Mouse (Mus musculus) spleen, postnatal 36 days (tissue): ENCODE data around the gene Elmo1.

Experiments
- DNase-seq, 2 experiments: peaks; one replicate each; pipeline ENCODE4 v3.0.0; 2022; ENCODE audit warnings: low spot score in 2 of 2, mixed read lengths in 1 of 2

The Elmo1 gene

DNA sequence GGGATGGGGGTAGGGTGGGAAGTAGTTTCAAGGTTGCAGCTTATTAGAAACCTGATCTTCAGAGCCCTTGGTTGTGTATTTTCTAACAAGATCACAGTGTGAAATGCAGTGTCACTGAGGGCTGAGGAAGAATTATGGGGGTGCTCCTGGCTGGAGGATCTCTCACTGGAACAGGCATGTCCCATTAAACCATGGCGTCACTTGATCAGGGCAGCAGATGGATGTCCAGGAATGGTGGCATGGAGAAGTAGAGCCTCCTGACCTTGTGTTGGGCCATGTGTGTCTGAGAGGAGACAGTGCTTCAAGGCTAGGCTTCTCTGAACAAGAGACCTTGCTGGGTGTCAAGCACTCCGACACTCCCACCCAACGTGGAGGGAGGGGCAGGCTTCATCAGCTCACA lies 431.1 kb downstream of the Elmo1 start:
- no peak for DNase-seq

DNA sequence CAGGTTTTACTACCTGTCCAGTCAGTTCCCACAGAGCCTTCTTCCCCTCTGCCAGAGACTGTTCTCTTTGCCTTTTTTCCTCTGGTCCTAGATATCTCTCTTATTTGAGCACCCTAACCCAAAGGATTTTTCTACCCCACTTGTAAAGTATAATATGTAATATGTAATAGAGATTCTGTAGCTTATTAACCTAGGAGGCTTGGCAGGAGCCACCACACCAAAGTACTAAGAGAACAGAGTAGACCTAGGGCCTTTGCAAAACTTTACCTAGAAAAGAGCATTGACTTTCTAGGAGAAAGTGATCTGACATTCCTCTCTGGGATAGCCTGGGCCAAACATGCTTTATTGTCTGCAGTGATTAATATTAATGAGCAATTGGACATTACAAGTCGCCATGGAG lies 433.3 kb downstream of the Elmo1 start:
- no peak for DNase-seq

DNA sequence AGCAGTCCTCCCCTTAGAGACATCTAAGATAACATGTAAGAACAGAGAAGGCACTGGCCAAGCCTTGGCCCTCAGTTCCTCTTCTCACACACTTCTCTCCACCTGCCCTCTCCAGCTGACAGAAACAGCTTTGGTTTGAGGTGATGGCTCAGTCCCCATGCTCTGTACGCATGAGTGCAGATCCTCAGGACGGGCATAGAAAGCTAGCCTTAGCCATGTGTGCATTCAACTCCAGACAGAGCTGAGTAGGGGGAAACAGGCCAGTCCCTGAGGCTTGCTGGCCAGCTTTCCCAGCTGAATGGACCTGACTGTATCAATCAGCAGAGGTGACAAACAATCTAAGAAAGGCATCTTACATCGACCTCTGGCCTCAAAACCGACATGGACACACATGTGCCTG lies 435.4 kb downstream of the Elmo1 start:
- DNase-seq, result peak; percentile 16 to 24

DNA sequence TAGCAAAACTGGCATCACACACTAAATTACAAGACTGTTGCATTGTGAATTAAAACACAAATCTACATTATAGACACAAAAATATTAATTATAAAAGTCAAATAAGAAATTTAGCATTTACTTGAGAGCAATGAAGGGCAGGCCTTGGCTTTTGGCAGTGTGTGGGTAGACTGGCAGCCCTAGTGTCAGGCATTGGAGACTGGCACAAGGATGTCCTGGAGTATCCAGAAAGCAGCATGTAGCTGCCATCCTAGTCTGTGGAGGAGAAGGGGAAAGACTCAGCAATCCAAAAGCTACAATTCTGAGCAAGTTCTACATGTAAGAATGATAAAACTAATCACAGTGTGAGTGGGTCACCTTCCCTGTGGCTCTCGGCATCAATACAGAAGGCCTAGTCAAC lies 446.7 kb downstream of the Elmo1 start:
- no peak for DNase-seq

DNA sequence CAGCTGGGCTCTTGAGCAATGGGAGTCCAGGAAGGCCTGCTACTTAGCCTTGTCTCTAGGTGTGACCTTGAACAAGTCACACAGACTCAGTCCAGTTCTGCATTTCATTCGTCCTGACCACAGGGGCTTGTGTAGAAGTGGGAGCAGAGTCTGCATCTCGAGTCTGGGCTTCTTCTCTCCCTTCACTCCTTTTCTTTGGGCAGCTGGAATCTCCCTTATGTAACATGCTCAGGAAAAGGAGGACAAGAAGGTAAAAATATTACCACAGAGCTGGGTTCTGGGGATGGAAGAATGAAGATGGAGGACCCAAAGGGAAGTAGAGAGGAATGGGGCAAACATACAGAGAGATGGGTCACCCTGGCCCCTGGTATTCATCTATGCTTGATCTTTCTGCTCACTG lies 447.1 kb downstream of the Elmo1 start:
- no peak for DNase-seq

DNA sequence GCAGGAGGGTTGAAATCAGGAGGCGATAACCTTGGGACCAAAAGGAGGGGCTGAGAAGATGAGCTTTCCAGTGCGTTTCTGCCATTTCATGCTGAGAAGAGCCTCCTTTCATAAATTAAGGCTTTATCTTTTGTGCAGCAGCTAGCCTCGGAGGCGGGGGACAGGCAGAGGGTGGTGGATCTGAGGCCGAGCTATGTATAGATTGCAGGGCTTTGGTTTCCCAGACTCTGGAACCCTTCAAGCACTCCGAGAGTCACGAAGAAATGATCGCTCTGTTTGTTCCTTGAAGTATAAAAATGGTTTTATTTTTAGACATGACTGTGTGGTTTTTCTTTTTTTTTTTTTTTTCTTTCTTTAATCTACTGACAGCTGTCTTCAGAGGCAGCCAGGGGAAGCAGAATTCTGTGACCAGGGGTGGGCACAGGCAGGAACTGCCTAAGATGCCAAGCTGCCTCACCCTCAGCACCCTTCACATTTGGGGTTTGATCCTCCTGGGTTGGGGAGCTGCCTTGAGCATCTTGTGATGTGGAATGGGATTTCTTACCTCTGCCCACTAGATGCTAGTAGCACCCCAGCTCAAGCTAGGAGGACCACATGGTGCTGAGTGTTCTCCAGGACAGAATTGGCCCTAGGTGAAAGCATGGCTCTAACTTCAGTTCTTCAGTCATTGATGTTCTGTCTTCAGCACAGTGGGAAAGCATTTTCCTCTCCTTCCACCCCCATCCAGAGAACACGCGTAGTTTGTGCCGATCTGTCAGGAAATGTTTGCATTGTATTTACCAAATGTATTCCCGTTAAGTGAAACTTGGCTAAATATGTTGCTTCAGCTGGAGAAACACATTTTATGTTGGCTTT lies 448.0 kb downstream of the Elmo1 start:
- no peak for DNase-seq

- no peak for DNase-seq
Observed at GRCm38 (mm10) chr13:20539631-20540030, 449.2 kb downstream of the Elmo1 start.

GRCm38 (mm10) chr13:20546568-20547204 lies 456.3 kb downstream of the Elmo1 start:
- no peak for DNase-seq

DNA sequence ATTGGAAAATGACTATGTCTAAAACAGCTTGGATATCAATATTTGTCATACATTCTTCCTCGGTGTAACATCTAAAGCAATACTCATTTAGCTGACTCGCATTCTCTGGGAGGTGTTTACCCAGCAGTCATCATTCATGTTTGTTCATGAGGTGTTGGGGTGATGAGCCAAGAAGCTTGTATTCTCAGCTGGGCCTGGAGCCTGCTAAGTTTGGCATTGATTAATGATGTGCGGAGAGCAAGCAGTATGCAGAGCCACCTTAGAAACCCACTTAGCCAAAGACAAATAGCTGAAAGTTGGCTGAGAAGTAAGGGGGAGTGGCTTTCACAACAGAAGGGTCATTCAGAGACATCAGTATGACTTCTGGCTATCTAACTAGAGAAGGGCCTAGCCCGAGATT lies 459.6 kb downstream of the Elmo1 start:
- no peak for DNase-seq

GRCm38 (mm10) chr13:20551559-20551958 lies 461.2 kb downstream of the Elmo1 start:
- no peak for DNase-seq

- DNase-seq, result no peak
Observed at GRCm38 (mm10) chr13:20555853-20556452, 465.6 kb downstream of the Elmo1 start.

DNA sequence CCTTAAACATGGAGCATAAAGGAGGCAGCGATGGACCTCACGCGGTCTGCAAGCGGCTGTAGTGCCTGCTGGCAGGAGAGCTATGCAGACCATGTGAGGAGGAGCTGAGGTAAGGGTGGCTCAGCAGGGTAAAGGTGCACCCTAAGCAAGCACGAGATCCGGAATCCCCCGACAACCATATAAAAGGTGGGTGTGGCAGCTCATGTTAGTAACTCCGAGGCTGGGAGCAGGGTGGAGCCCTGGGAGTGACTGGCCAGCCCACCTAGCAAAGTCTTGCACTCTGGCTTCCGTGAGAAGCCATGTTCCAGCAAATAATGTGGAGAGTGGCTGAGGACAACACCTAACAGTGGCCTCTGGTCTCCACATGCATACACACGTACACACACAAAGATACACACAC lies 466.3 kb downstream of the Elmo1 start:
- no peak for DNase-seq

- no peak for DNase-seq
Observed at GRCm38 (mm10) chr13:20557156-20557555, 466.8 kb downstream of the Elmo1 start.

DNA sequence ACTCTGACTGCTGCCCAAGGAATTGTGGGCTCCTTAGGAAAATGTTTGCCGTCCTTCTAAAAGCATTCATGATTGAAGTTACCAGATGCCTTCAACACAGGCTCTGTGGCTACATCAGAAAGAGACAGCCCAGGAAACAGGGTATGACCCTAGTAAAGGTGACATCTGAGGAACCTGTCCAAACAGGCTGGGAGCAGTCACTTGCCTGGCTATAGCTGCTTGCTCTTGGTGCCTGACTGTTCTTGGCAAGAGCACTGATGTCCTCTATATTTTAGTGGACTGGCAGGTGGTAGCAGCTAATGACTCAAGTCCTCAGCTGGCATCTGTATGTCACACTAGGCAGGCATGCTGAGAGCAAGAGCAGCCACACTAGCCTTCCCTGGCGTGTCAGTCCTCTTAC lies 468.0 kb downstream of the Elmo1 start:
- no peak for DNase-seq

DNA sequence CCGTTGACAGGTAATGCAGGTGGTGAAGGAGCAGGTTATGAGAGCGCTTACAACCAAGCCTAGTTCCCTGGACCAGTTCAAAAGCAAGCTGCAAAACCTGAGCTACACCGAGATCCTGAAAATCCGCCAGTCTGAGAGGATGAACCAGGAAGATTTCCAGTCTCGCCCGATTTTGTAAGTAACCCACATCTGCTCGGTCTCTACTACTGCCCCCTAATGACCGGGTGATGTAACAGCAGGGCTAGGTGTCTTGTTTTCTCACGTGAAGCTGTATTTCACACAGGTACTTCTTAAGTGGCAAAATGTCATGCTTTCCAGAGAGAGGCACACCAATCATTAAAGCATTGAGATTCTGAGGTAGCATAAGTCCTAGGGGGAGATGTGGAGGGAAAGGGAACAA lies 474.0 kb downstream of the Elmo1 start:
- DNase-seq, result no peak

DNA sequence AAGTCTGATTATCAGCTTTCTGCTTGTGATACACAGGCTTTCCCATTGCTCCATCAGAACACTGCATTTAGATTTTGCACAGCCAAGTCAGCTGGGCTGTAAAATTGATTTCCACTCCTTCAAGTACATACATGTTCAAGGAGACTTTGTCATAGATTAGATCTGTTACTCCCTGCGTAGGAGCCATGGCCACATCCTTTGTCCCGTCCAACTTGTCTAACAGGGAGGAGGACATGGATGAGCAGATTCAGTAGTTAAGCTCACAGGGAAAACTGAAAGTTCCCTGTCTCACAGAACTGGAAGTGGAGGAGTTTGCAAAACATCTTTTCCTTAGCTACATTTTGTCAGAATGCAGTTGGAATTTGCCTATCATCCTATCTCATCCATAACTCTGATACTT lies 484.8 kb downstream of the Elmo1 start:
- no peak for DNase-seq

DNA sequence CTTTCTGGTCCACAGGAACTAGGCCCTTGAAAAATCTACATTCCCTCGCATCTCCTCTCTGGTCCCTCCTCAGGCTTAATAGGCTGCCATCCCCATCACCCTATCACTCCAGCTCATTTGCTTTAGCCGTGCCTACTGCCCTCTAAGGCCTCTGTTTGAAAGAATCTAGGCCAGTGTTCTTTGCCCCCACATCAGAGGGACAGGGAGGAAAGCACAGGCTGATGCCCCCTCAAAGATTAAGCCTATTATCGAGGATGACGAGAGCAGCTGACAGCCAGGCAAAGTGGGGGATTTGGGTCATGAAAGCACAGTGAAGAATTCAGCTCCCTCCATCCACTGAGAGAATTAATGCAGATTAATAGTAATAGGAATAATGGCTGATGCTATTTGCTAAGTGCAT lies 495.5 kb downstream of the Elmo1 start:
- DNase-seq, result no peak

DNA sequence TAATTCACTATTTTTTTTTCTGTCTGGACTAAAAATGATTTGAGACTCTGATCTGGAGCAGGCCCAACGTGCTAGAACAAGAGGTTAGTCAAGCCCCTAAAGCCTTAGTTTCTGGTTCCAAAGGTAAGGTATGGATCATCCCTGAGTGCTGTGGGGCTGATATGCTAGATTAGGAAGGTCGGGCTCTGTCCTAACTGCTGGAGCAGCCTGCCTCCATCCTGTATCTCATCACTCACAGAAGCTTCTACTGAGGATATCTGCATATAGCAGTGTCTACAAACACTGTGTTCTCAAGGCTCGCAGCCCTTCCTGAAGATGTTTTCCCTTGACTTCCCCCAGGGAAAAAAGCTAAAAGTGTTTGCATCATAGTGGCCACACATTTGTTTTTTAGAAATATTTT lies 496.1 kb downstream of the Elmo1 start:
- DNase-seq, result no peak

DNA sequence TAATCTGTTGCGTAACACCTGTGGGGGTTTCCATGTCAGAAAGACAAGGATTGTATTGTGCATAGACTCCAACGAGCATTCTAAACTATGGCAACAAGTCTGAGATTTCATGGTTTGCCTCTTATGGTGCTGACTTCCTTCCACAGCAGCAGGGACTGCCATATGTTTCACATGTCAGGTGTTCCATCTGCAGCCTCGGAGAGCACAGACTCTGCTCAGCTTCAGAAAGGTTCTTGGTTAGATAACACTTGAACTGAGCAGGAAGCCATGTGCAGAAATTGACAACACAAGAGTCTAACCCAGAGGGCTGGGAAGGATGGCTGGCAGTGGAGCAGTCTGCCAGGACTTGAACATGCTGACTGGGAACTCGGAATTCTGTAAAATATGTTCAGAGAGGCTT lies 500.6 kb downstream of the Elmo1 start:
- no peak for DNase-seq

- DNase-seq, result no peak
Observed at GRCm38 (mm10) chr13:20597307-20597706, 506.9 kb downstream of the Elmo1 start.

DNA sequence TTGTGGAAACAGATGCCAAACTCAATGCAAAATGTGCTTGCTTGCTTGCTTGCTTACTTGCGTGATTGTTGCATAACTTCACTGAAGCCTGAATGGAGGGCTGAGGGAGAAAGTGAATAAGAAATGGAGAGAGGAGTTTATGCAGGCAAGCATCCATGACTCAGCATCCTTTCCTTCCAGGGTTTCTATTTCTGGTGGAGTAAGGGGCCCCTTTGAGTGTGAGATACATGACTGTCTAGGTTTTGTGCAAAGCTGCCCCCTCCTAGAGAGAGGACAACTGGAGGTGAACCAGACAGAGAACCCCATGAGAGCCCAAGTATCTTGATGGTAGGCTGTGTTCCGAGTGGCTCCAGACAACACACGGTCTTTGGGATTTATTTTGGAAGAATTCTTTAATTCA lies 508.2 kb downstream of the Elmo1 start:
- no peak for DNase-seq

- DNase-seq, result no peak
Observed at GRCm38 (mm10) chr13:20600246-20600645, 509.9 kb downstream of the Elmo1 start.

GRCm38 (mm10) chr13:20601421-20601820 lies 511.0 kb downstream of the Elmo1 start:
- DNase-seq, result no peak
